Mouse (Mus musculus): ENCODE measurements at regions not wholly inside any gene's neighbourhood (a gene's known extent, or its start where the extent isn't known, plus 50 kb on each side); places are given as distances from the start of the nearest gene placed in this dataset.

GRCm38 (mm10) chrX:75699949-75700348 lies 121.9 kb upstream of the Rab39b start:
- TF ChIP-seq CEBPB (IDR thresholded peaks at IDR 0.05; ENCODE audit: insufficient read depth, poor library complexity, severe bottlenecking) = no peak
- TF ChIP-seq POLR2A (IDR thresholded peaks at IDR 0.05; ENCODE audit: insufficient read length, low read depth) = no peak
- no peak for TF ChIP-seq MYOD1 (IDR thresholded peaks at IDR 0.05; ENCODE audit: control insufficient read depth in 1 of 3, insufficient read length in 2 of 3, low read depth in 2 of 3)
- no peak for TF ChIP-seq MAX (IDR thresholded peaks at IDR 0.05; ENCODE audit: low read depth)
- no peak for TF ChIP-seq REST (IDR thresholded peaks at IDR 0.05; ENCODE audit: insufficient read depth, insufficient read length)
- TF ChIP-seq USF1 (IDR thresholded peaks at IDR 0.05; ENCODE audit: low read depth) = no peak
- no peak for TF ChIP-seq E2F4 (IDR thresholded peaks at IDR 0.05; ENCODE audit: insufficient read depth)
- TF ChIP-seq MYOG (IDR thresholded peaks at IDR 0.05; ENCODE audit: control insufficient read depth in 1 of 3, insufficient read depth in 1 of 3, insufficient read length in 2 of 3, low read depth in 2 of 3) = no peak
- no peak for TF ChIP-seq SRF (IDR thresholded peaks at IDR 0.05; ENCODE audit: control insufficient read depth, insufficient read length, low read depth)
- TF ChIP-seq TCF12 (IDR thresholded peaks at IDR 0.05; ENCODE audit: insufficient read depth, poor library complexity, severe bottlenecking) = no peak
